Mouse (Mus musculus) kidney, adult 2 months (tissue): Measurements from ENCODE around the gene Atxn7l2.

Source experiments
- CTCF ChIP-seq: fragments of 200-500 bp; conservative IDR thresholded peaks from 2 replicates; pipeline ENCODE4 v1.5.1; 2011; ENCODE audit warnings: low read depth, mild to moderate bottlenecking, control low read depth, low read length, moderate library complexity, mixed read lengths; ENCODE audit not compliant: insufficient read depth, insufficient read length
- POLR2A ChIP-seq: fragments of 200-500 bp; IDR thresholded peaks from one replicate; pipeline ENCODE4 v1.6.1; 2011; ENCODE audit warnings: low read depth, low read length, control low read depth

DNA sequence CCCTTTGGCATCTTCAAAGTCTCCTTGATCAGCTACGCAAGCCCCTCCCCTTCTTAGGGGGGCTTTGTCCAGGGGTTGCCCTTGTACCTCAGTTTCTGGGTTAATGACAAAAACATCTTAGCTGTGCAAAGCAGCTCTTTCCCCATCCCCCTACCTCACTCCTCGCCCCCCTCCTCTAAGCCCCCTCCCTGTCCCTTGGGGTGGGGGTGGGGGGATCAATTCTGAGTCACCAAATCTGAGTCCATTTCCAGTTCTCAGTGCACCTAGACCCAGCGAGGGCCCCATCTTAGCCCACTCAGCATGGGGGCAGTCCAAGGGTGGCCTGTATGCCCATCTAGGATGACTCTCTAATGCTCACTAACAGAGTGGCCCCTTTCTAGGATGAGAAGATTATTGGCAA lies 1.7 kb downstream of the Atxn7l2 start:
- TF ChIP-seq CTCF, result no peak
- no peak for TF ChIP-seq POLR2A
